Mouse (Mus musculus) MEL (cell line): ENCODE results near the gene Csnk1g2. TPM values are rescaled to one million over a fixed set of nuclear protein-coding genes. Genes with fewer than 3 reads are reported as not detected.

Source experiments
- DNase-seq: peaks from one replicate; pipeline ENCODE4 v3.0.0; 2011; ENCODE audit warnings: low read depth, low spot score
- H3K27ac ChIP-seq: 2 replicates; pipeline ENCODE4 v1.5.1; 2012; ENCODE audit warnings: low read depth, mild to moderate bottlenecking, control low read depth, low read length, moderate library complexity; ENCODE audit not compliant: control insufficient read depth
- H3K27me3 ChIP-seq, 2 experiments: fragments of 150-350 bp in 1 of 2; sonication (generic) in 1 of 2; 2 replicates each; pipeline ENCODE4 v1.6.1; 2012; ENCODE audit warnings: low read length in 2 of 2, mild to moderate bottlenecking in 2 of 2, improper control_type of control experiment in 1 of 2, moderate library complexity in 1 of 2; ENCODE audit not compliant: insufficient read depth in 2 of 2, control insufficient read depth in 1 of 2
- H3K36me3 ChIP-seq, 2 experiments: 2 replicates each; pipeline ENCODE4 v1.6.1; 2012 to 2014; ENCODE audit warnings: low read length in 2 of 2, improper control_type of control experiment in 1 of 2, inconsistent platforms in 1 of 2, mild to moderate bottlenecking in 1 of 2; ENCODE audit not compliant: insufficient read depth in 2 of 2, control insufficient read depth in 1 of 2
- H3K4me1 ChIP-seq, 2 experiments: fragments of 150-350 bp in 1 of 2; sonication (generic) in 1 of 2; 2 replicates each; pipeline ENCODE4 v1.6.1; 2012; ENCODE audit warnings: low read length in 2 of 2, improper control_type of control experiment in 1 of 2, mild to moderate bottlenecking in 1 of 2; ENCODE audit not compliant: insufficient read depth in 2 of 2, control insufficient read depth in 1 of 2
- H3K4me3 ChIP-seq, 2 experiments: fragments of 150-350 bp in 1 of 2; sonication (generic) in 1 of 2; 2 replicates each; pipeline ENCODE4 v1.5.1; 2012; ENCODE audit warnings: low read depth in 2 of 2, low read length in 2 of 2, mild to moderate bottlenecking in 2 of 2, moderate library complexity in 2 of 2, control low read depth in 1 of 2, improper control_type of control experiment in 1 of 2; ENCODE audit not compliant: control insufficient read depth in 1 of 2, insufficient read depth in 1 of 2
- H3K79me2 ChIP-seq: 2 replicates; pipeline ENCODE4 v1.6.1; 2012; ENCODE audit warnings: mild to moderate bottlenecking, low read length, moderate library complexity; ENCODE audit not compliant: control insufficient read depth, poor library complexity, insufficient read depth
- H3K9ac ChIP-seq: 2 replicates; pipeline ENCODE4 v1.6.1; 2012; ENCODE audit warnings: low read depth, mild to moderate bottlenecking, control low read depth, low read length, moderate library complexity; ENCODE audit not compliant: control insufficient read depth, poor library complexity, severe bottlenecking
- H3K9me3 ChIP-seq: fragments of 150-350 bp; sonication (generic); replicated peaks from 2 replicates; pipeline ENCODE4 v1.6.1; 2012; ENCODE audit warnings: mild to moderate bottlenecking, low read length, improper control_type of control experiment, moderate library complexity; ENCODE audit not compliant: insufficient read depth
- BHLHE40 ChIP-seq: IDR thresholded peaks from 2 replicates; pipeline ENCODE4 v1.6.1; 2012; ENCODE audit warnings: low read depth, mild to moderate bottlenecking, inconsistent platforms, low read length, improper control_type of control experiment, borderline replicate concordance
- ELF1 ChIP-seq: IDR thresholded peaks from 2 replicates; pipeline ENCODE4 v1.6.1; 2014; ENCODE audit warnings: low read depth, mild to moderate bottlenecking, inconsistent platforms, low read length, improper control_type of control experiment, moderate library complexity
- ETS1 ChIP-seq: IDR thresholded peaks from 2 replicates; pipeline ENCODE4 v1.6.1; 2012; ENCODE audit warnings: low read depth, mild to moderate bottlenecking, inconsistent platforms, low read length, improper control_type of control experiment, moderate library complexity
- HCFC1 ChIP-seq: IDR thresholded peaks from 2 replicates; pipeline ENCODE4 v1.6.1; 2012; ENCODE audit warnings: low read depth, mild to moderate bottlenecking, inconsistent platforms, low read length, improper control_type of control experiment, moderate library complexity
- MAZ ChIP-seq: IDR thresholded peaks from 2 replicates; pipeline ENCODE4 v1.6.1; 2012; ENCODE audit warnings: low read depth, mild to moderate bottlenecking, inconsistent platforms, low read length, improper control_type of control experiment
- MXI1 ChIP-seq: IDR thresholded peaks from 2 replicates; pipeline ENCODE4 v1.6.1; 2011; ENCODE audit warnings: mild to moderate bottlenecking, low read depth, low read length, improper control_type of control experiment
- MYB ChIP-seq: IDR thresholded peaks from 2 replicates; pipeline ENCODE4 v1.6.1; 2011; ENCODE audit warnings: mild to moderate bottlenecking, low read depth, low read length, improper control_type of control experiment
- NELFE ChIP-seq: IDR thresholded peaks from 2 replicates; pipeline ENCODE4 v1.6.1; 2011; ENCODE audit warnings: low read depth, low read length, improper control_type of control experiment
- NRF1 ChIP-seq: IDR thresholded peaks from 2 replicates; pipeline ENCODE4 v1.6.1; 2014; ENCODE audit warnings: low read depth, mild to moderate bottlenecking, inconsistent platforms, low read length, improper control_type of control experiment, moderate library complexity; ENCODE audit not compliant: poor library complexity, insufficient read depth, severe bottlenecking
- POLR2A ChIP-seq, 2 experiments: IDR thresholded peaks; 2 replicates each; pipeline ENCODE4 v1.6.1; 2011 to 2012; ENCODE audit warnings: low read length in 2 of 2, mild to moderate bottlenecking in 2 of 2, control low read depth in 1 of 2, improper control_type of control experiment in 1 of 2, low read depth in 1 of 2, moderate library complexity in 1 of 2; ENCODE audit not compliant: control insufficient read depth in 1 of 2, insufficient read depth in 1 of 2, poor library complexity in 1 of 2
- POLR2AphosphoS2 ChIP-seq: IDR thresholded peaks from 2 replicates; pipeline ENCODE4 v1.6.1; 2011; ENCODE audit warnings: low read length, improper control_type of control experiment
- SIN3A ChIP-seq: IDR thresholded peaks from 2 replicates; pipeline ENCODE4 v1.6.1; 2012; ENCODE audit warnings: low read length, improper control_type of control experiment, inconsistent platforms
- TAL1 ChIP-seq: IDR thresholded peaks from 2 replicates; pipeline ENCODE4 v1.6.1; 2012; ENCODE audit warnings: mild to moderate bottlenecking, inconsistent platforms, low read length, moderate library complexity, mixed read lengths
- TCF12 ChIP-seq: IDR thresholded peaks from 2 replicates; pipeline ENCODE4 v1.6.1; 2014; ENCODE audit warnings: low read depth, mild to moderate bottlenecking, inconsistent platforms, low read length, improper control_type of control experiment, moderate library complexity
- ZC3H11A ChIP-seq: IDR thresholded peaks from 2 replicates; pipeline ENCODE4 v1.6.1; 2012; ENCODE audit warnings: low read depth, mild to moderate bottlenecking, inconsistent platforms, low read length, improper control_type of control experiment
- ZMIZ1 ChIP-seq: IDR thresholded peaks from 2 replicates; pipeline ENCODE4 v1.6.1; 2012; ENCODE audit warnings: low read depth, mild to moderate bottlenecking, inconsistent platforms, low read length, improper control_type of control experiment, moderate library complexity
- polyA plus RNA-seq, 2 experiments: library from polyadenylated mRNA; stranded (reverse) in 1 of 2; unstranded in 1 of 2; fragments of >175 nt in 1 of 2; fragments of >200 nt in 1 of 2; gene quantifications; 2 replicates each; pipeline versions ENCODE4 v1.2.1 to v1.2.4; 2012; ENCODE audit warnings: low replicate concordance in 2 of 2, low read depth in 1 of 2; ENCODE audit not compliant: insufficient read length in 2 of 2, insufficient read depth in 1 of 2, missing spikeins in 1 of 2
- total RNA-seq: library from RNA; depleted of rRNA; stranded (reverse); fragments of 300-350 nt; gene quantifications from 2 replicates; pipeline ENCODE4 v1.2.3, GENCODE M21; 2012

Csnk1g2 gene
- total and polyA plus RNA-seq, 3 experiments = 132 to 231 TPM; not detected in 1

GRCm38 (mm10) chr10:80621940-80622660 lies 538 bp upstream of the Csnk1g2 start (continued):
- TF ChIP-seq BHLHE40 = no peak; the same call in 1 of the 2 replicates
- TF ChIP-seq TCF12 = peak; percentile 42; the same call in 1 of the 2 replicates

GRCm38 (mm10) chr10:80623457-80624191 lies 986 bp downstream of the Csnk1g2 start:
- H3K4me1 ChIP-seq = peaks cover 0 to 18% of the 10 kb centered on the region in 2 experiments; a peak in 2 of 4 replicates
- H3K9me3 ChIP-seq = no peaks in the 10 kb centered on the region
- peak; percentile 72 for DNase-seq
- H3K9ac ChIP-seq = peak overlapping the region; percentile 92
- H3K4me3 ChIP-seq = peak overlapping the region; percentile 87 to 92
- peak overlapping the region; percentile 91 for H3K27ac ChIP-seq
- no peaks in the 10 kb centered on the region for H3K27me3 ChIP-seq
- TF ChIP-seq TAL1 = no peak
- TF ChIP-seq HCFC1 = peak; percentile 60; the same call in 1 of the 2 replicates
- TF ChIP-seq MYB = no peak
- TF ChIP-seq NRF1 = peak; percentile 5; the same call in 1 of the 2 replicates
- TF ChIP-seq MAZ = peak; percentile 64; the same call in 1 of the 2 replicates
- peak; percentile 85 for TF ChIP-seq SIN3A
- TF ChIP-seq ETS1 = peak; percentile 28; the same call in 1 of the 2 replicates
- TF ChIP-seq ZMIZ1 = 0 out of 2 replicates have a peak, but pooled peaks have one; percentile 38
- TF ChIP-seq POLR2AphosphoS2 = peak; percentile 29
- peak; percentile 30 for TF ChIP-seq MXI1
- TF ChIP-seq POLR2A (IDR thresholded peaks at IDR 0.05; ENCODE audit: control insufficient read depth in 1 of 2, insufficient read depth in 1 of 2, low read depth in 1 of 2, low read length in 2 of 2, poor library complexity in 1 of 2) = peak; percentile 39 to 54; a peak in 1 of 4 replicates
- TF ChIP-seq NELFE = peak; percentile 35; the same call in 1 of the 2 replicates
- TF ChIP-seq ZC3H11A = no peak
- TF ChIP-seq ELF1 = peak; percentile 57
- peaks cover 0 to 2% of the 10 kb centered on the region in 2 experiments; a peak in 1 of 4 replicates for H3K36me3 ChIP-seq
- H3K79me2 ChIP-seq = peaks cover 51% of the 10 kb centered on the region
